Mouse (Mus musculus): ENCODE measurements around the gene St8sia1.

The St8sia1 gene

DNA sequence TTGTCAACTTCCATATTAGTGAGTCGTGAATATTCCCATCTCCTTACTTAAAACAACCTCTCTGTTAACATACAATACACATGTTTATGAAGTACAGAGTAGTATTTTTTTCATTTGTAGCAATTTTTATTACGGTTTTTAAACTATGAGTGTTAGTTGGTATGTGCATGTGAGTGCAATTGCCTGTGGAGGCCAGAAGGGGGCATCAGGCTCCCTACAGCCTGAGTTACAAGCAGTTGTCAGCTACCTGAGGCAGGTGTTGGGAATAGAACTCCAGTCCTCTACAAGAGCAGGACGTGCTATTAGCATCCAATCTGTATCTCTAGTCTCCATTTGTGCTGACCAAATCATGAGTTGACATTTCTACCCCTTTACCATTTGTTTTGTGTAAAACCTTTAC lies 19.8 kb downstream of the St8sia1 start:
- no peak for DNase-seq (ENCODE audit: low read depth, low spot score)

DNA sequence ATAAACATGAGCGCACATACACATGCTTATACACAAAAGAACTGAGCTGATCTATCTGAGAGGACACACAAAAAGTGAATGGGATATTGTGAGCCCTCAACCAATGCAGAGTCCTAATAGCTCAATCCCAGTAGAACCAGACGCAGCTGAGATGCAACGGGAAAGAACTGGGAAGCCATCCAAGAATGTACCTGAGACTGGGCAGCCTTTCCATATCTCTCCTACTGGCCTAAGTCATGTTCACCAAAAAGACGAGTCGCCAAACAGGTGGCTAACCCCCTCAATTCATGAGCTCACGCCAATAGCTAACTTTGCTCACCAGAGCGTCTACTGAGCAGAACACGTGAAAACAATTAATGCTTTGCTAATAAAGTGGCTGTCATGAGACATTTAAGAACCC lies 20.8 kb downstream of the St8sia1 start:
- no peak for DNase-seq (ENCODE audit: low read depth, low spot score)

DNA sequence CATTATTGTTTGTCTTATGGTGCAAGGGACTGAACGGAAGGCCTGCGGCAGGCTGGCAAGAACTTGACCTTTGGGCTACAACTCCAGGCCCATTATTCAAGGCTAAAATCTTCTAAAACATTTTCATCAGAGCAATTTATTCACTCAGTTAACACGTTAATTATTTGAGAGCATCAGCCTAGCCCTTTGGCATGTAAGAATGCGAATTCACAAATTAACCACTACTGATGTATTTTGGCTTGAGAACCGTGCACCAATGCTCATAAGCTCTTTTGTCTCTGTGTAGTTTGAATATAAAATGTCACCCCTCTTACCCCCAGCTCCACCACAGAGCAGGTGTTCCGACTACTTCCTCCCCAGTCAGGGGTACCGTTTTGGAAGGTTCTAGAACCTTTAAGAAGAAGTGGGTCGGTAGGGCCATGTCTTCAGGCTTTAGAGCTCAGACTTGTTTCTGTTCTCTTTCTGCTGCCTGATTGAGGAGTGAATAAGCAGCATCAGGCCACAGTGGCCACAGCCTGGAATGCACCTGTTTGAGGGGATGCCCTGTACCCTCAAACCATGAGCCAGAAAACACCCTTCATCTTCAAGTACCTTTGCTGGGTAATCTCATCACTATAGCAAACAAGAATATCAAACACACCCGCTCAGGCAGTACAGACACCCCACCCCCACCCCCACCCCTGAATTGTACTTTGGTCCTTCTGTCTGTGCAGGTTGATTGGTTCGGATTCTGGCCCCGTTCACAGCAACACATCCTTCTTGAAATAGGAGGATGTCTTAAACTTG lies 22.5 kb downstream of the St8sia1 start:
- DNase-seq (ENCODE audit: low read depth, low spot score): no peak

DNA sequence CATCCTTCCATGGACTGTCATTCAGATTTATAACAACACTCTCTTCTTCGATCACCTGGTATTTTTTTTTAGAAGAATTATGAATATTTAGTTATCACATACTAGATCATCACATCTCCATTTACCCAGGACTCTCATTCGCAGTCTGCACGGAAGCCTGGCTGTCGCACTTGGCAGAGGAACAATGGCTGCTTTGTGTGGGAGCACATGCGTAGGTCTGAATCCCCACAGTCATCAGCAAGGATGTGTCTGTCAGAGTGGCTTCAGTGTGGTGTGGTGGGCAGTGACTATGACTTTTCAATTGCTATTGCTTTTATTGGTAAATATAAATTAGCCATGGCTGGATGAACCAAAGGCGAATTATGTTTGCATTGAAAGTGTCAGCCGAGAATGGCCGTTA lies 23.2 kb downstream of the St8sia1 start:
- no peak for DNase-seq (ENCODE audit: low read depth, low spot score)

DNA sequence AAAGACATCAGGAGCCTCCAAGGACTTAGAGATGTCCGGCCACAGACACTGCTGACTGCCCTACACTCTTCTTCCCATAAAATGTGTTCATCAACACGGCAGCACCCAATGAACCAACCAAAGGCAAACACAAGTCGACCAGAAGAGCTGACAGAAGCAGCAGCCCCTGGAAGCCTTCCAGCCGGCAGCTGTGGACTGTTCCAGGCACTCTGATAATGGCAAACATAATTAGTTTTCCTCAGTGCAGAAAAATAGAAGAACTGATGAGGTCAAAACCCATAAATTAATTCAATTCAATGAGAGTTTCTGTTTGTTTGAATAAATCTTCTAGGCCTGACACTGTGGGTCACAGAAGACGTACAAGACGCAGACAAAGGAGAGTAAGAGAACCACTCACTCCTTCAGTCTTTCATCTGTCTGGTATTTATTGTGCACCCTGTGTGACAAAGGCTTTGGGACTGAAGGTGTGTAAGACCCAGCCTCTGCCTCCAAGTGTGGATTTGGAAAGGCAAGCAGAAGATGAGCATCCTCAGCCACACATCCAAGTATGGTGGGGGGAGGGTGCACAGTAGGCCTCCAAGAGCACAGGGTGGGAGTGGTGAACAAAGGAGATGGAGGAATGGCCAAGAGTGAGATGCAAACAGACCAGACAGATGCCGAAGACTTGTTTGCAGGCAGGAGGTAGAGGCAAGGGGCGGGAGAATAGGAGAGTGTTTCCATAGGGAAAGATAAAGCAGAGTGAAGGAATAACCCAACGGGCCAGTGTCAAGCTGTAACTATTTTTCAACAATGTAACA lies 25.5 kb downstream of the St8sia1 start:
- DNase-seq (ENCODE audit: low read depth, low spot score): no peak

DNA sequence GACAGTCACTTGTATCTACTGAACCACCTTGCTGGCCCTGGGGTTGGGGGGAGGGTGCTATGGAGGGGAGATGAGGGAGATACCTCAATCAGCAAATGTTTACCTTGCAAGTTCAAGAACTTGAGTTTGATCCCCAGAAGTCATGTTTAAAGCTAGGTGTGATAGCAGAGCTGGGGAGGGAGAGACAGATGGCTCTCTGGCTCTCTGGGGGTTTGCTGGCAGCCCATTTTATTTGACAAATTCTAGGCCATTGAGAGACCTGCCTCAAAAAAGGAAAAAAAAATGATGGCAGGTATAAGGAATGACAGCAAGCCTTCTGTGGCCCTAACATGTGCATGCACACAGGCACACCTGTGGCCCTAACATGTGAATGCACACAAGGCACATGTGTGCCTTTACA lies 26.2 kb downstream of the St8sia1 start:
- no peak for DNase-seq (ENCODE audit: low read depth, low spot score)

DNA sequence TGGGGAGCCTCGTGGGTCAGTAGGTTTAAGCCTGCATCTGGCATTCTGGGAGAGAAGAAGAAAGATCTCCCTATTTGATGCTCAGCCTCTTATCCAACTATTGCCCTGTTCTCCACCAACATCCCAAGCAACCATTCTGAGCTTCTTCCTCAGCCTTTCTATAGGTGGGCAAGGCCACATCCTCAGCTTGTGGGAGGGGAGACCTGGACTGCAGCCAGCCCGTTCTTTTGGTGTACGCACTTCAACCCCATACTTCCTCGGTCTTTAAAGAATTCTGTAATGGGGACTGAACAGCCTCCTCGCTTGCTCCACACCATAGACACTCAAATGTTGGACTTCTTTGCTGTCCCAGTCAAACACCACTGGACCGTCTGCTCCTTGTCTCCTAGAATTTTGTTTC lies 31.7 kb downstream of the St8sia1 start:
- no peak for DNase-seq (ENCODE audit: low read depth, low spot score)

DNA sequence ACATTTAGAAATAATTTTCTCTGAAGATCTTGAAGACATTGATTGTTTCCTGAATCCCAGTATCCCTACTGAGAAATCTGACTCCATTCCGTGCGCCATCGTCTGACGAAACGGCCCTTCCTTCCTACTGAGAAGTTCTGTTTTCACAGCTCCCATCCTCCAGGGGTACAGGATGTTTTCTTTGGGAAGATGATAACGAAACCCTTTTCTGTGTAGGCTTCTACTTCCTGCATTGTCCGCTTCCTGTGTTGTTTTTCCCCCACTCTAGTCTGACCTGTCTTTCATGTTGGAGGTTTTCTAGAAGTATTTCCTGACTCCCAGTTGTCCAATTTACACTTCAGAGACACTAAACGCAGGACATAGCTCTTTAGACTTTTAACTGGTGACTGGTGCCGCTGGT lies 32.1 kb downstream of the St8sia1 start:
- DNase-seq (ENCODE audit: low read depth, low spot score): no peak

DNA sequence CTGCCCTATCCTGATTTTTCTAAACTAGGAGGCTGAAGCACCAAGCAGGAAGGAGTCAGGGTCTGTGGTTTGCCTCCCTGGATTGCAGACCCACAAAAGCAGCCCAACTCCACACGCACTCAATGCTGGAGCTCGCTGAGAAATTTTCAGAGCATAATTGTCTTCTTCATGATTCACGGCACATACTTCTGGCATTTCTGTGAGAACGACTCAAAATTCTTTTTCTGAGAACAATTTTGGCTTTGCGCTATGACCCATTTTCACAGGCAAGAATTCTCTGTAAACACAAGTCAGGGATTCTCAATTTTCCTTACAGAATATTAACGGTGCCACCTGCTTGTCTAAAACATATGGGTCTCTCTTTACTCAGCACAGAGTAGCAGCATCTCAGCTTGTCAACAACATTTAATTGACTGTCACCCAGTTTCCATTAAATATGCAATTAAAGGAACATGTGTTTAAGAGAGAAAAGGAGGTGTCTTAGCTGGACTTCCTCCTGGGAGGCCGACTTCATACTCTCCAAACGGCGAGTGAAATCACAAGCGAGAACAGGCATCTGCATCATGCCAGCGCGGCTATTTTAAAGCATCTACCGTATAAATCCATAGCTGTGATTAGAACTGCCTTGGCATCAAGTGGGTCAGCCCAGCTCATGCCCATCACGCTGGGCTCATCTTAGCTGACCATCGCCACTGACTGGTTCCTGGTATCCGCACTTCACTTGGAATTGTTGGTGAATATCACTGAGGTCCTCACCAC lies 35.5 kb downstream of the St8sia1 start:
- no peak for DNase-seq (ENCODE audit: low read depth, low spot score)

DNA sequence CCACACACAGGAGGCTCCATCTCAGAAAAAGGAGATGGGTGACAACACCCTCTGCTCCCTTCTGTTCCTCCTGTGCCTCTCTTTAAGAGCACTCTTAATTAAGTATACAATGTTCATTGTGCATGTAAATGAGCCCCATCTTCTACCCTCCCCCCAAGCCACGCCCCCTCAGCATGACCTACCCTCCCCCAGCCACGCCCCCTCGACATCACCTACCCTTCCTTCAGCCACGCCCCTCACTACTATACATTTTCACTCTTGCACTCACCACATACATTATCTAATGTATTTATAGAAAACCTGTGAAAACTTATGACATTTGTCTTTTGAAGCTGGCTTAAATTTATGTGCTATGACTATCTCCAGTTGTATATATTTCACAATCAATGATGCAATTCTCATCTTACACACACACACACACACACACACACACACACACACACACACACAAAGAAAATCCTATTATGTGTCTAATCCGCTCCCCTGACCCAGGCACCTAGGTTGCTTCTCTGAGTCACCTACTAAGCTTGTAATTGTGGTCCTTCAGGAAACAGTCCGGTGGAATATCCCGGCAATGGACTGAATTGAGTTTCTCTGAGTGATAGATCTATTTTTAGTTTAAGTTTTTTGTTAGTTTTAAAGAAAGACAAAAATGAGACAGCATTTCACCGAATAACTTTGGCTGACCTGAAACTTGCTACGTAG lies 37.2 kb downstream of the St8sia1 start:
- peak; percentile 39 for DNase-seq (ENCODE audit: low read depth, low spot score)

DNA sequence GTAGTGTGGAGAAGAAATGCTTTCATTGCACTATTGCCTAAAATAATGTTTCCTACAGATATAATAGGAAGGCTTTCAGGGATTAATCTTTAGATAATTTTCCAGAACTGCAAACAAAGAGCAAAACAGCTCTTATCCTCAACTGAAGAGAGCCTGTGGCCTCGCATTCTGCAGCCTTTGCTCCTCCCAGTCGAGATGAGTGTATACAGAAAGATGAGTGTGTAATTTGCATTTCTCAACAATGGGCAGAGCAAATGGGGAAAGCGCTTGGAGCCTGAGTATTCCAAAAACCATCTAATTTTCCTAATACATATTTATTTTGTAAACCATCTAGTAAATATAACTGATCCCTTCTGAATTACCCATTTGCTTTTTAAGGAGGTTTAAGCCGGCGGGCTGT lies 38.3 kb downstream of the St8sia1 start:
- DNase-seq (ENCODE audit: low read depth, low spot score): no peak

DNA sequence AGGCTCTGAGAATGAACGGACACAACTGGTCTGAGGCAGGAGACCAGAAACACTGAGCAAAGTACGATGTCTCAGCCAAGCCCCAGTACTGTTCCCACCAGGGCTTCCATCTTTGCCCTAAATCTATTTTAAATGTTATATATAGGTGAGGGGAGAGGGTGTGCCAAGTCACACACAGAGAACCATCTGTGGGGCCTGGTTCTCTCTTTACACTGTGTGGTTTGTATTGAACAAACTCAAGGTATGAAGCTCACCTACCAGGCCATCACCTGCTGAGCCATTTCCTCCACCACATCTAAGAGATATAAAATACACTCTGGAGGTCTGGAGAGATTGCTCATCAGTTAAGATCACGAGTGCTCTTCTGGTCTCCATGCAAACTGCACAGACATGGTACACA lies 38.9 kb downstream of the St8sia1 start:
- DNase-seq (ENCODE audit: low read depth, low spot score): no peak

DNA sequence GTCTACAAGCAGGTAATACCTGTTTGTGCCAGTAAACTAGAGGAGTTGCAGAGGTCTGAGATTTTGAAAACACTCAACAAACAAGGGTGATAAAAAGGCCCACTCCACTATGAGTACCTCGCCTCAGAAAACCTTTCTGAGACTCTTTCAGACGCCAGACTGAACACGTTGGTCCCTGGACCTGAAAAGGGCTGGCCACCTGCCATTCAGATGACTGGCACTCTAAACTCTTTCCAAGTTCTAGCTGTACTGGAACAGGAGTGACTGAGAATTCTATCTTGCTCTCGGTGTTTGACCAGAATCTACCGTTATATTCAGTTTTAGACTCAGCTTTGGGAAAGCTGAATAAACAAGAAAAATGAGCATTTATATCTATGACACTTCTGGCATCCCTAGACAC lies 43.4 kb downstream of the St8sia1 start:
- no peak for DNase-seq (ENCODE audit: low read depth, low spot score)

DNA sequence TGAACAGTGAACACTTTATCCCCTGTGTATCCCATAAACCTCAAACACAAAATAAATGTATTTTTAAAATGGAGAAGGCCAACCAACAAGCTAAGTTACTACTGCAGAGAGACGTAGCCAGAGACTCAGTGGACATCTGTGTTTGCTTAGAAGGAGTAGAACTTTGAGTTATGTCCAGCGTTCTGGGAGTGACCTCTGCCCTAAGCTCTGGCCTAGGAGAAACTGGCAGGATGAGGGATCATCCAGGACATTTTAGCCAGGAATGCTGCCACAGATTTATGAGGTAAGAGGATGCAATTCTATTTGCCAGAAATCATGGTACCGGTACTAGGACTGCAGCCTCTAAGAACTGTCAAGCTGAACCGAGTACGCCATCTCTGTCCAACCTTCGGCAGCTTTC lies 45.6 kb downstream of the St8sia1 start:
- DNase-seq (ENCODE audit: low read depth, low spot score): no peak

DNA sequence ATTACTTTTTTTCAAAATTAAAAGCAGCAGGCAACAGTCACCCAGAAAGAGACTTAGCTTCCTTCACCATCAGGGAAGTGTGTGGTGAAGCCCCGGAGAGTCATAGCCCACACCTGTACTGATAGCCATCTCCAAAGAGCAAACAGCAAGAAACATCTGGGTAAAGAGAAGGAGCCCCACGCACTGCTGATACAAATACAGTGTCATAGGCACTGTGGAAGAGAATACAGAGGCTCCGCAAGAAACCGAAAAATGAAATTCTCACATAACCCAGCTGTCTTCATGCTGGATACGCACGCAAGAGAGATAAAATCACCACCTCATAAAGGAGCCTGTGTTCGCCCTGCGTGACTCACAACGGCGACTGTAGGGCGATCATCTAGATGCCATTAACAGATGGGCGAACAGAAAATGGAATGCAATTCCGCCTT lies 46.8 kb downstream of the St8sia1 start:
- no peak for DNase-seq (ENCODE audit: low read depth, low spot score)

DNA sequence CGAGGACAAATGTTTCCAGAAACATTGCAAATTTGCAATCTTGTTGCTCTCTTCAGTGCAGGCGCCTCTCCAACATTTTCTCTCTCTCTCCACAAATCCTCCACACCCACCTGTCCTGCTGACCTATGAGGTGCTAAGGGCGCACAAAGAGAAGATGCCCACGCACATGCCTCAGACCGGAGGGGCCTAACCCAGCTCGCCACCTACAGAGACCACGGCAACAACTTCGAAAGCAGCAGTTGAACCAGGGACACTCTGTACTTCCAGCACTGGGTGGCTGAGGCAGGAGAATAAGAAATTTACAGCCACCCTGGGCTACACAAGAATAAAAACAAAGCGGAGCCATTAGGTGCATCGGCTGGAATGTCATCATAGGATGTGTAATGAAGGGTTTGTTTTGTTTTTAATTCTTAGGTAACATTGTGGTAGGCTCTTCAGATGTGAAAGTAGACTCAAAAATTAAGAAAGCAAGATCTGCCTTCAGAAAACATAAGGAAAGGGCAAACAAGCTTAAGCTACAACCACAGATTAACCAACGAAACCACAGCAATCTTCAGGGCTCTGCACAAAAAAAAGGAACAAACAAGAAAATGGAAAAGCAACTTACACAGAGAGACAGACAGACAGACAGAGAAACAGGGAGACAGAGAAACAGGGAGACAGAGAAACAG lies 47.8 kb downstream of the St8sia1 start:
- DNase-seq (ENCODE audit: low read depth, low spot score): no peak

DNA sequence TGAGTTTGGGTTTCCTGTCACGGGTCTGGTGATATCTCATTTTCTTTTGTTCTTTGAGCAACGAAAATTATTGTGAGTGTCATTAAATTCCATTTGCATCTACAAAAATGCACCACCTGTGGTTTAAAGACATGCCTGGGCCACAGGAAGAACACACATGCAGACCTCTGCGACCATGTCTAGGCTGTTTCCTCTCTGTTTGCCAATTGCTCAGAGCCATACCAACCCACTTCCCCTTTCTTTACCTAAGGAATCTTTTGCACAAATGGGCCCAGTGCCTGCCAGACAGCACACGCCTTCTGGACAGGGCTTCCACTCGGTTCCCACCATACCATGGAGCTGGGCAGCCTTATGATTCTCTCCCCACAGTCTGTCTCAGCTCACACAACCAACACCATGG lies 48.8 kb downstream of the St8sia1 start:
- no peak for DNase-seq (ENCODE audit: low read depth, low spot score)

DNA sequence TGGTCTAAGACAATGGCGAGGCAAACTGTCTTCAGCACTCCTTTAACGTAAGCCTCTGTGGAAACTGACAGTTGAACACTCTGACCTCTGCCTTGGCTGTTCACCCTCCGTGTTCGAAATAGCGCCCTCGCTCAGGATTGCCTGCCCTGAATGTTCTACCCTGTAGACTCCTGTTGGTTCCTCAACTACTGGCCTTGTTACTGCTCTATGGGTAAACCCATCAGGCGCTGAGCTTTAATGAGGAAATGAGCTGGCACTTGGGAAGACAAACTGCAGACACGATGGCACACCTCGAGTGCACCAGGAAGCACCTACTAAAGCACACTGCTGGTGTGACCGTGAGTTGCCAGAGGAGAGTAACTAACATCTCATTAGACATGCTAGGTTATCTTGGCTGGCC lies 49.6 kb downstream of the St8sia1 start:
- no peak for DNase-seq (ENCODE audit: low read depth, low spot score)

DNA sequence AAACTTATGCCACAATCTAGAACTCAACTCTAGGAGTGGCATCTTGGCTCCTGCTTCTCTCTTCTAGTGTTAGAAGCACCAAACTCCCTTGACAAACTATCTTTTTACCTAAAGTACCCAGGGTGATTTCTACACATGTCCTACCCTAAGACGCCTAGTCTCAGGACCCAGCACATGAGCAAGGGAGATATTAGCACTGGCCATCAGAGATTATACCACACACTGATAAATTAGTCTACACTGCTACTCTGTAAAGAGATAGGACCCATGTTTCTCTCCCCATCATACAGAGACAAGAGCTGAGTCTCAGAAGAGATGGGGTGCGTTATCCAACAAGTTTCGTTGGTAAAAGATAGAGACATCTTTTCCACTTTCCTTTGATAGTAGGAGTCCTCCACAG lies 53.0 kb downstream of the St8sia1 start:
- DNase-seq (ENCODE audit: low read depth, low spot score): no peak

DNA sequence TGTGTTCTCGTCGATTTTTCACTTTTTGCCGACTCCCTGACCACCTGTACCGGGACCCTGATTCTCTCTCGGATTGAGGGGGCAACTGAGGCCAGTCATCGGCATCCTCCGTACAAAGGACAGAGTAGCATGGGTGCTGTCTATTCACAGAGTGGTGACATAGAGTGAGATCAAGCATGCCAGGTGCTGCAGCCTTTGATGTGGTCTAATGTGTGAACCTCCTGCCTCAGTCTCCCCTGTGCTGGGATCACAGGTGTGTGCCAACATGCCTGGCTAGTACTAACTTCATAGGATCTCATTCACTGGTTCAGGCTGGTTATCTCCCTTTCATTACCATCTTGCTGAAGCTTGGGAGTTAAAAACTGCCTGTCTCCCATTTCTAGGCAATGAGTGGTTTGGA lies 53.5 kb downstream of the St8sia1 start:
- DNase-seq (ENCODE audit: low read depth, low spot score): no peak

DNA sequence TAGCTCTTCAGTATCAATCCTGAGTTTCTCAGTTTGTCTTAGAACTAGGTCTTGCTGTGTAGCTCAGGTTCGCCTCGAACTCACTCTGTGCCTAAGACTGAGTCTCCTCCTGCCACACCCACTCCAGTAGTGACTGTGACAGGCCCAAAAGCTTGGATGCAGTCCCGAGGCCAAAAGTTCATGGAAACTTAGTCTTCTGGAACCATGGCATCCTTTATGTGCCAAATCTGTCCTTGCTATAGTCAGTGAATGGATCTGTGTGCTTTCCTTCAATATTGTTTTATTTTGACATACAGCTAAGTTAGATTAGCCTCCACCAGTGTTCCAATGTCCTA lies 54.5 kb downstream of the St8sia1 start:
- no peak for DNase-seq (ENCODE audit: low read depth, low spot score)

All from 3T3-L1 (cell line).